Mouse (Mus musculus) liver, embryonic 18 days (tissue): ENCODE data around the gene Rbm39. TPM values are rescaled to one million over a fixed set of nuclear protein-coding genes. Genes with fewer than 3 reads are reported as not detected.

Source experiments
- polyA plus RNA-seq: library from polyadenylated mRNA; depleted of rRNA; stranded (reverse); fragments of >200 nt; gene quantifications from 2 replicates; pipeline ENCODE4 v1.2.3, GENCODE M21; 2012; rRNA removed

Gene Rbm39
- 74.7 and 78.9 TPM in 2 replicates for polyA plus RNA-seq

DNA sequence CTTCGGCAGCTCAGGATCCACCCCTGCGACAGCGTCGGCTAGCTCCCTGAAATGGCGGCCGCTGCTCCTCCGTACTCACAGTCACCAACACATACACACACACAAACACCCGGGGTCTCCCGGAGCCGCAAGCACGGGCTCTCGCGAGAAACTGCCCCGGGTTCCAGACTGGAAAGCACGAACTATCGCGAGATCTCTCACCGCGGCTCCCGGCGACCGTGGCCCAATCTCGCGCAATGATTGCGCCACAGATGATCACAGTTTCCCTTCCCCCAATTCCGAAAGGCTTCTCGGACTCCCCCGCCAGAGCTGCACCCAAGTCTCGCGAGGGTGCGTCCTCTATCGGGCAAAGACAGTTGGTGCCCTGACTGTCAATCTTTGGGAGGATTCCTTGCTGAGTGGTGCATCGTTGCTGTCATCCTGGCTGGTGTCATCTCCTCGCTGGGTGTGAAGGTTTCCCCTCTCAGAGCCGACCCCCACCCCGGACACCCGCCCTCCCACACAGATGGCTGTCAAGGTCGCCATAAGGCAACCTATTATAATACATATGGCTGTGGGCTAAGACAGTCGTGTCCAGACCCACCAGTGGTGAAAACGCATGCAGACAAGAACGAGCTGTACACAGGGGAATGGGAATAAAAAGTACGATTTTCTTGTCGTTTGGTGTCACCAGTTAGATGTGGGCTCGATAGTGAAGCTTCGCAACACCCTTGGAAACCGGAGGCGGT is at the start of gene Rbm39:
Rbm39 (minus strand) TSS at position 145 of the 728 bp plus-strand sequence.

DNA sequence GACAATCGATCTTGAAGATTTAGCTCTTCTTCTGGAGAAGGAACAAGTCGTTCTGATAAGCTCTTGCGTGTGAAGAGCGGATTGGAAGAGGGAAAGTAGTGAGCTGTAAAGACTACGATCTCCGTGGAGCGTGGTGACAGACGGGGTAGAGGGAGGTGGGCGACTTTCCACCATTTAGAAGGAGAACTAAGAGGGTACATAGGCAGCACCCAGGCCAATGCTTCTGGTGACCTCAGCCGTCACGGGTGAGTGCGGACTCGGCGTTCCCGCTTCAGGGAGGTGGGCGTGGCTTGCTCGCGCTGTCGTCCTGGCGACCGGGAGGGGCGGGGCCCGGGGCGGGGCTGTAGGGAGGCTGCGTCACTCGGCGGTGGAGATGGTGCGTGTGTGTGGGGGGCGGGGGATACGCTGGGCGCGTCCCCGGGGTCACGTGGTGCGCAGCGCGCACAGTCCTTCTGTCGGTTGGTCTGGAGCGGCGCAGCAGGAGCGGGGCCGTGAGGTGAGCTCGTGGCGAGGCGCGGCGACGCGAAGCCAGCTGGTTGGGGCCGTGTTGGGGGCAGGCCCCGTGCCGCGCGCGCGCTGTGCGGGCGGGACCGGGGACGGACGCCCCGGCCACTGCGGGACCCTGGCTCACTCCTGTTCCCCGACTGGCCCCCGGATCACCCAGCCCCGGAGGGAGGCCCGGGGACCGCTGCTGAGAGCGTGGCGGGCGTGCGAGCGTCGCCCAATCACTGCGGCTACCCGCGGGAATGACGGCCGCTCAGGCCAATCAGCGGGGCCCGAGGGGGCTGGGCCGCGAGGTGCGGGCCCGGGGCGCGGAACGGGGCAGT is 16.5 kb upstream of the Rbm39 start, which contains the start of gene Phf20:
Phf20 (plus strand) TSS at position 165 of the 827 bp plus-strand sequence.

DNA sequence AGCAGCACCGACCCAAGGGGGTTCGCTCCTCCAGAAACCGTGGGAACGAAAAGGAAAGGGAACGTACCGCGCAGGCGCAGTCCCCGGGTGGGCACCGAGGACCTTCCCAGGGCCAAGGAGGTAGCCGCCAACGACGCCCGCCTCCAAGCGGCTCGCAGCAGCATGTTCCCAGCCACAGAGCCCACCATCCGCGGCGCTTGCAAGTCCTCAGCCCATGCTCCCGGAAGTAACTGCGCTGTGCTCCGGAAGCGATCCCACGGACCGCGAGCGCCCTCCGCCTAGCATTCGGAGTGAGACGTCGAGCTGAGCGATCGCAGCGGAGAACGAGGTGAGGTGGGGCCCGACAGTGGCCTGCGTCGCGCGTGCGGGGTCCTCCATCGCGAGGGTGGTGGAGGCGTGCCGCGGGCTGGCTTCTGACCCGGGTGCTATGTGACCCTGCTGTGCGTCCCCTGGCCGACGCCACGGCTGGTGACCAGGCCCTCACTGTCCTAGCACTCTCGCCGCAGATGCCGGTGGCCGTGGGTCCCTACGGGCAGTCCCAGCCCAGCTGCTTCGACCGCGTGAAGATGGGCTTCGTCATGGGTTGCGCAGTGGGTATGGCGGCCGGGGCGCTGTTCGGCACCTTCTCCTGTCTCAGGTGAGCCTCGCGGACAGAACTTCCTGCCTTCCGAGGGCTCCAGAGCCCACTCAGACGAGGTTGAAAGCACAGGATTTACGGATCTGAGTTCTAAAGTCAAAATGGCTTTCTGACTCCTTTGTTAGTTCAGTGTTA is 35.9 kb downstream of the Rbm39 start, which contains the start of the genes Romo1 and Nfs1:
Romo1 (plus strand) TSS at position 87 of the 772 bp plus-strand sequence.
Nfs1 (minus strand) TSS at position 234 of the 772 bp plus-strand sequence.

DNA sequence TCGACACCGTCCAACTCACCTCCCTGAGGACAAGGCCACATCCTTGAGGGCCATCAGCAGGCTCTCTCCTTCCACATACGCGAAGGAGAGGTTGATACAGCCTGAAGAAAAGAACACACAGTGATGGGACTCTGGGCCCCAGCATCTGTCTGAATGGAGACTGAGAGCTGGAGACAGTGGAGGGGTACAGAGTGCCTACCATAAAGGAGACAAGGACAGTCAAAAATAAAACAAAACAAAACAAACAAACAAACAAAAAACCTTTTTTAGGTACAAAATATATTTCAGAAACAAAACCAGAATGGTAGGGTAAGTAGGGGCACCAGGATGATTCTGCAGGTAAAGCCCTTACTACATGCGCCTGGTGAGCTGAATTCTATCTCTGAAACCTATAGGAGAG is 53.0 kb downstream of the Rbm39 start, which contains the start of gene Gm28036:
Gm28036 (minus strand) TSS at position 101 of the 400 bp plus-strand sequence.

DNA sequence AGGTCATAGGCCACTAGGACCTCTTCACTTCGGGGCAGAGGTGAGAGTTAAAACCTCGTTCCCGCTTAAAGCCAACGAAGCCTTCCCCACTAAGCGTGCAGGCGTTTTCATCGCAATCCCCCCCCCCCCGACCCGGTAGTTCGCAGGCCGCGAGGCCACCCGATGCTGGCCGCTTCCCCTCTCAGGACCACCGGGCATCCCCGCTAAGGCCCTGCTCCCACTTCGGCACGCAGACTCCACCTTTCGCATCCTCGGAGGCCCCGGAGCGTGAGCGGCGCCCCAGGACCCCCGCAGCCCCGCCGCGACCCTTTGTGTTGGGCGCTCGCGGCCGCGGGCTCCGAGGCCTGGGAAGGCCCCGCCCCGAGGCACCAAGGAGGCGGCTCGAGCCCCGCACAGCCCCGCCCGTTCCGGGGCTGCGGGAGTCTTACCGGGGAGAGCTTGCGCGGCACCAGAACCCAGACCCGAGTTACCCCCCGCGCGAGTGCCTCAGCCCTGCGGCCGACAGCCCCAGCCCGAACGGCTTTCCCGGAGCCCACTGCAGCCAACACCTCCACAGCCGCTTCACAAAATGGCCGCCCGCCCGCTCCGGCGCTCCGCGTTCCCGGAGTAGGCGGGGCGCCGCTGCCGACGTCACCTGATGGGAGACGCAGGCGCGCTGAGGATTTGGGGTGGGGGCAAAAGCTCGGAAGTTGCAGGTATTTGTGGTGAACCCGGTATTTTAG is 68.5 kb downstream of the Rbm39 start, which contains the start of the genes Cpne1 and Rbm12:
Cpne1 (minus strand) TSS at position 608 of the 722 bp plus-strand sequence.
Rbm12 (minus strand) TSS at position 621 of the 722 bp plus-strand sequence.

Other genes with a start within 250 kb of the Rbm39 start
- gene Uqcc1, start 249.9 kb downstream of the Rbm39 start, polyA plus RNA-seq, result 21.3 and 23.4 TPM in 2 replicates
- not detected in 2 replicates for gene Gm15557, start 239.5 kb downstream of the Rbm39 start, polyA plus RNA-seq
- not detected in 2 replicates for gene Gdf5, start 234.9 kb downstream of the Rbm39 start, polyA plus RNA-seq
- 4.7 and 5.3 TPM in 2 replicates for gene Cep250, start 223.8 kb downstream of the Rbm39 start, polyA plus RNA-seq
- 2.0 and 2.2 TPM in 2 replicates for gene 6430550D23Rik, start 172.3 kb downstream of the Rbm39 start, polyA plus RNA-seq
- 76.4 and 78.4 TPM in 2 replicates for gene Ergic3, start 172.2 kb downstream of the Rbm39 start, polyA plus RNA-seq
- gene Fer1l4, start 127.3 kb downstream of the Rbm39 start, polyA plus RNA-seq, result 0.02 TPM in 1 of 2 replicates, not detected in the other
- 0.74 and 1.1 TPM in 2 replicates for gene Spag4, start 115.1 kb downstream of the Rbm39 start, polyA plus RNA-seq
- 13.5 and 15.5 TPM in 2 replicates for gene Cpne1, start 68.3 kb downstream of the Rbm39 start, polyA plus RNA-seq
- 2.6 and 3.1 TPM in 2 replicates for gene Rbm12, start 68.3 kb downstream of the Rbm39 start, polyA plus RNA-seq
- 1.8 and 2.0 TPM in 2 replicates for gene Gm28036, start 53.1 kb downstream of the Rbm39 start, polyA plus RNA-seq
- gene Romo1, start 36.2 kb downstream of the Rbm39 start, polyA plus RNA-seq, result 211 and 226 TPM in 2 replicates
- gene Nfs1, start 36.1 kb downstream of the Rbm39 start, polyA plus RNA-seq, result 38.9 and 45.3 TPM in 2 replicates
- gene Phf20, start 16.2 kb upstream of the Rbm39 start, polyA plus RNA-seq, result 2.4 and 3.0 TPM in 2 replicates
- 0.47 and 0.53 TPM in 2 replicates for gene Cnbd2, start 132.1 kb upstream of the Rbm39 start, polyA plus RNA-seq
- 43.8 and 49.5 TPM in 2 replicates for gene Scand1, start 132.5 kb upstream of the Rbm39 start, polyA plus RNA-seq
- 2.8 and 3.2 TPM in 2 replicates for gene Epb41l1, start 240.7 kb upstream of the Rbm39 start, polyA plus RNA-seq